Mouse (Mus musculus) embryonic facial prominence, embryonic 11.5 days (tissue): Measurements from ENCODE around the gene Cfap157. TPM values are rescaled to one million over a fixed set of nuclear protein-coding genes. Genes with fewer than 3 reads are reported as not detected.
A peak's percentile ranks its signal among the peaks of the same experiment; 100 is the strongest.

ENCODE experiments used
- ATAC-seq: fragments of 200-750 bp; cut with Nextera tagmentation; replicated peaks from 2 replicates; pipeline ENCODE4 v1.8.0; 2017; ENCODE audit warnings: low read depth; ENCODE audit not compliant: insufficient number of reproducible peaks, low FRiP score, low TSS enrichment
- DNase-seq: peaks from one replicate; pipeline ENCODE4 v3.0.0-alpha.2; 2015; ENCODE audit warnings: low spot score
- H3K27ac ChIP-seq: fragments of 300-500 bp; sonication (generic); replicated peaks from 2 replicates; pipeline ENCODE4 v1.5.1; 2014; ENCODE audit warnings: mild to moderate bottlenecking, low read depth, low read length, control low read depth
- H3K27me3 ChIP-seq: fragments of 300-500 bp; sonication (generic); 2 replicates; pipeline ENCODE4 v1.6.1; 2014; ENCODE audit warnings: mild to moderate bottlenecking, low read length, moderate library complexity, mixed read lengths; ENCODE audit not compliant: control insufficient read depth, insufficient read depth
- H3K36me3 ChIP-seq: fragments of 300-500 bp; sonication (generic); replicated peaks from 2 replicates; pipeline ENCODE4 v1.6.1; 2014; ENCODE audit warnings: low read depth, mild to moderate bottlenecking, low read length, moderate library complexity, mixed read lengths; ENCODE audit not compliant: control insufficient read depth, insufficient read depth
- H3K4me1 ChIP-seq: fragments of 300-500 bp; sonication (generic); 2 replicates; pipeline ENCODE4 v1.6.1; 2014; ENCODE audit warnings: low read length, mixed read lengths; ENCODE audit not compliant: control insufficient read depth, insufficient read depth
- H3K4me2 ChIP-seq: fragments of 300-500 bp; sonication (generic); 2 replicates; pipeline ENCODE4 v1.6.1; 2014; ENCODE audit warnings: low read depth, mild to moderate bottlenecking, control low read depth, low read length, moderate library complexity
- H3K4me3 ChIP-seq: fragments of 300-500 bp; sonication (generic); 2 replicates; pipeline ENCODE4 v1.5.1; 2014; ENCODE audit warnings: low read depth, low read length, control low read depth
- H3K9ac ChIP-seq: fragments of 300-500 bp; sonication (generic); replicated peaks from 2 replicates; pipeline ENCODE4 v1.6.1; 2014; ENCODE audit warnings: mild to moderate bottlenecking, control low read depth, low read length
- H3K9me3 ChIP-seq: fragments of 300-500 bp; sonication (generic); replicated peaks from 2 replicates; pipeline ENCODE4 v1.6.1; 2016; ENCODE audit warnings: mild to moderate bottlenecking, low read length, inconsistent platforms, mixed read lengths; ENCODE audit not compliant: control insufficient read depth
- WGBS: fragments of 180-500 bp; shearing (Covaris S2); extraction: QIAGEN DNeasy Blood & Tissue Kit; methylation state at CpG from one replicate; pipeline ENCODE4 v1.1.7; 2014; 5-methylcytosine and 5-hydroxymethylcytosine counted together
- polyA plus RNA-seq: library from polyadenylated mRNA; unstranded; fragments of >200 nt; fragmentation: Nextera tagmentation; extraction: Ambion mirVana; gene quantifications from 2 replicates; pipeline ENCODE4 v1.2.1, GENCODE M21; 2014

Cfap157 gene
- polyA plus RNA-seq, 1 experiment from 2014 or later = not detected

DNA sequence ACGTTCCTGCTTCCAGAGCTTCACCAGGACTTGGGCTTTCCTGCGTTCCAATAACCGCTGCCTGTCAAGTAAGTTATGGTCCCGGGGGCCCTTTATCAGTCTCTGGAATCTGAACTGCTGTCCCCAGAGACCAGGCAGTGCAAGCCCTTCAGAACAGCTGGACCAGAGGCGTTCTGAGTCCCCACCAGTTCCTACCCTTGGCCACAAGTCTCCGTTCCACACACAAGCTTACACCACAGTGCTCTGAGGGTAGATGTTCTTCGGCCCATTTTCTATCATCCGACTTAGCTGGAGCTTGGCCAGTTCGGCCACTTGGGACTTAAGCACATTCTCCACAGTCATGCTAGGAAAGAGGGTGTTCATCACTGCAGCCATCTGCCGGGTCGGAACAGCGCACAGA is 17.0 kb downstream of the Cfap157 start:
- Histone ChIP-seq H3K4me1 (no peaks in the 10 kb centered on the region), H3K9me3 (no peaks in the 10 kb centered on the region), H3K4me2 (no peak overlapping the region), H3K4me3 (no peak overlapping the region), H3K27ac (no peak overlapping the region), H3K27me3 (no peaks in the 10 kb centered on the region), H3K9ac (no peak overlapping the region), H3K36me3 (no peaks in the 10 kb centered on the region; the same call in 1 of the 2 replicates)
- WGBS = 73% methylated on average over 12 of the region's 12 CpGs
- ATAC-seq (no peak), DNase-seq (no peak)

DNA sequence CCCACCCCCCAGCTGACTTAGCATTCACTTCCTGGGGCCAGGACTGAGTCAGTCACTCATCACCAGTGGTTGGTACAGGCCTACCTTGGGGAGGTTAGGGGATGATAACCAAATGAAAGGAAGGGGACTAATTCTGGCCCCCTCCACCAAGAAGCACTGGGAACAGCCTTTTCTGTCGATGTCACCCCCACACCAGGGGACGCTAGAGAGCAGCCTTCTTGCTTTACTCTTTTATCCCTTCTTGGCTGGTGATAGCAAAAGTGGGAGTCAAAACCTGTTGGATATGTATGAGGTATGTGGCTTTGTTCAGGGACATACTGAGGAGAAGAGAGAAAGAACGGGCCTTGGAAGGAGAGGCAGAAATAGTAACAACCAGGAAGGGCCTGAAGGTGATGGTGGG is 20.9 kb downstream of the Cfap157 start:
- WGBS = 77% methylated on average over 3 of the region's 3 CpGs
- ATAC-seq = no peak

DNA sequence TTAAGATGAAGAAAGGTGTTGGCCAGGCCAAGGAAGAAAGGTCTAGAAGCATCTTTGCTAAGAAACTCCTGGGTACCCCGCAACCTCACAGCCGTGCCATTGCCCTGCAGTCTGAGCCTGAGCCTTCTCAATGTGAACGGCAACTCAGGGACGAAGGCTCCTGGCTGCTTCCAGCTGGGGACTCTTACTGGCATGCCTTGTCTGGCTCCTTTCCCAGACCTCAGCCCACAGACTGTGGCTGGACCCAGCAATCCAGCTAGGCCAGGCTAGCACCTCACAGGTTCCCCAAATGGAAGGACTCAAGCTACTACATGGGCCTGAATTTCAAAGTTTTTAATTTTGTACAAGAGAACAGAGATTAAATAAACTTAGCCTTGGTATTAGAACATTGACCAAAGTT is 22.4 kb downstream of the Cfap157 start:
- Histone ChIP-seq H3K4me2 (no peak overlapping the region), H3K4me1 (no peaks in the 10 kb centered on the region), H3K9ac (no peak overlapping the region), H3K4me3 (no peak overlapping the region), H3K36me3 (peaks cover 3% of the 10 kb centered on the region), H3K9me3 (no peaks in the 10 kb centered on the region), H3K27me3 (no peaks in the 10 kb centered on the region), H3K27ac (no peak overlapping the region)
- DNase-seq = no peak
- 95% methylated on average over 4 of the region's 4 CpGs for WGBS
- no peak for ATAC-seq

More for the DNA sequence above, 20.9 kb downstream of the Cfap157 start:
- no peaks in the 10 kb centered on the region for H3K4me1 ChIP-seq
- no peaks in the 10 kb centered on the region for H3K27me3 ChIP-seq
- DNase-seq = no peak
- peaks cover 3% of the 10 kb centered on the region for H3K36me3 ChIP-seq
- H3K4me2 ChIP-seq = no peak overlapping the region
- H3K4me3 ChIP-seq = no peak overlapping the region
- H3K9me3 ChIP-seq = no peaks in the 10 kb centered on the region
- no peak overlapping the region for H3K27ac ChIP-seq
- no peak overlapping the region for H3K9ac ChIP-seq

DNA sequence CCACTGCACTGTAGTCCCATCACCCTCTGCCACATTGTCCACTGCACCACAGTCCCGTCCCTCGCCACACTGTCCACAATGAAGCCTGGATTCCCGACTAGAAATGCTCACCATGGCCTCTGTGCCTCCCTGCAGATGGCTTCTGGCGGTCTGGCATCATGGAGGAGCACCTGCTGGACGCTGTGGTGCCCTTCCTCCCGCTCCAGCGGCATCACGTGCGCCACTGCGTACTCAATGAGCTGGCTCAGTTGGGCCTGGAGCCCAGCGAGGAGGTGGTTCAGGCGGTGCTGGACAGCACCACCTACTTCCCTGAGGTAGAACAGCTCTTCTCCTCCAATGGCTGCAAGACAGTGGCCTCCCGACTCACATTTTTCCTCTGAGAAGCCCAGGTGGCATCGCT is 22.9 kb downstream of the Cfap157 start:
- no peak for ATAC-seq
- peaks cover 3% of the 10 kb centered on the region for H3K36me3 ChIP-seq
- WGBS = 89% methylated on average over 14 of the region's 14 CpGs
- H3K4me1 ChIP-seq = no peaks in the 10 kb centered on the region
- no peak overlapping the region for H3K4me2 ChIP-seq
- H3K4me3 ChIP-seq = no peak overlapping the region
- no peak overlapping the region for H3K27ac ChIP-seq
- H3K9ac ChIP-seq = no peak overlapping the region
- DNase-seq = no peak
- H3K27me3 ChIP-seq = no peaks in the 10 kb centered on the region
- H3K9me3 ChIP-seq = no peaks in the 10 kb centered on the region

DNA sequence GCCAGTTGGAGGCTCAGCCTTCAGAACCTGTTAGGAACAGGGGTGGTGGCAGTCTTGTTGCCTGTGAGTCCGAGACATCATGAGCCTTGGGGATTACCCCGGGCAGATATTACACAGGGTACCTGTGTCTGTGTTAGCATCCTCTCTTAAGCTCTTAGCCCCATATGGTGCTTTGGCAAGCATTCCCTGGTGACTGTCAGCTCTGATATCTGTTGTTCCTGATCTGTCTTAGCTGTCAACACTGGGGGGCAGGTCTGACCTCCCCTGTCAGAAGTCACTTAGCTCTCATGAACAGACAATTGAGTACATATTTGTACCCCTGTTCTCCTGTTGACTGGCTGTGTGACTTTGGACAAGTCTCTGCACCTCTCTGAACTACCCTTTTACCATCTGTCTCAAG is 25.2 kb downstream of the Cfap157 start:
- peaks cover 3% of the 10 kb centered on the region for H3K36me3 ChIP-seq
- no peaks in the 10 kb centered on the region for H3K4me1 ChIP-seq
- no peak for ATAC-seq
- DNase-seq = no peak
- no peaks in the 10 kb centered on the region for H3K9me3 ChIP-seq
- H3K9ac ChIP-seq = no peak overlapping the region
- H3K27me3 ChIP-seq = no peaks in the 10 kb centered on the region
- no peak overlapping the region for H3K4me2 ChIP-seq
- 92% methylated on average over 2 of the region's 2 CpGs for WGBS
- H3K27ac ChIP-seq = no peak overlapping the region; the same call in 1 of the 2 replicates
- H3K4me3 ChIP-seq = no peak overlapping the region

DNA sequence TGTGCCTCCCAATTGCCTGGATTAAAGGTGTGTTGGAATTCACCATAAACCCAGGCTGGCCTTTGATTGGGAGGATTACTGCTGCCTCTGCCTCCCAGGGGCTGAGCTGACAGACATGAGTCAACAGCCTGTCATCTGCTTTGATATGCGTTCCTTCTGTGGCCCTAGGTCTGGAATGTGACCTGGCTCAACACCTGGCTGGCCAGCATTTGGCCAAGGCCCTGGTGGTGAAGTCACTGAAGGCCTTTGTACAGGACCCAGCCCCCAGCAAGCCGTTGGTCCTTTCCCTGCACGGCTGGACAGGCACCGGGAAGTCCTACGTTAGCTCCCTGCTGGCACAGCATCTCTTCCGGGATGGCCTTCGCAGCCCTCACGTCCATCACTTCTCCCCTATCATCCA is 25.7 kb downstream of the Cfap157 start:
- H3K27ac ChIP-seq = no peak overlapping the region; the same call in 1 of the 2 replicates
- WGBS = 76% methylated on average over 8 of the region's 8 CpGs
- no peak for ATAC-seq
- peaks cover 3% of the 10 kb centered on the region for H3K36me3 ChIP-seq
- no peaks in the 10 kb centered on the region for H3K4me1 ChIP-seq
- H3K4me2 ChIP-seq = no peak overlapping the region
- no peaks in the 10 kb centered on the region for H3K9me3 ChIP-seq
- H3K27me3 ChIP-seq = no peaks in the 10 kb centered on the region
- H3K9ac ChIP-seq = no peak overlapping the region
- no peak for DNase-seq
- H3K4me3 ChIP-seq = no peak overlapping the region

DNA sequence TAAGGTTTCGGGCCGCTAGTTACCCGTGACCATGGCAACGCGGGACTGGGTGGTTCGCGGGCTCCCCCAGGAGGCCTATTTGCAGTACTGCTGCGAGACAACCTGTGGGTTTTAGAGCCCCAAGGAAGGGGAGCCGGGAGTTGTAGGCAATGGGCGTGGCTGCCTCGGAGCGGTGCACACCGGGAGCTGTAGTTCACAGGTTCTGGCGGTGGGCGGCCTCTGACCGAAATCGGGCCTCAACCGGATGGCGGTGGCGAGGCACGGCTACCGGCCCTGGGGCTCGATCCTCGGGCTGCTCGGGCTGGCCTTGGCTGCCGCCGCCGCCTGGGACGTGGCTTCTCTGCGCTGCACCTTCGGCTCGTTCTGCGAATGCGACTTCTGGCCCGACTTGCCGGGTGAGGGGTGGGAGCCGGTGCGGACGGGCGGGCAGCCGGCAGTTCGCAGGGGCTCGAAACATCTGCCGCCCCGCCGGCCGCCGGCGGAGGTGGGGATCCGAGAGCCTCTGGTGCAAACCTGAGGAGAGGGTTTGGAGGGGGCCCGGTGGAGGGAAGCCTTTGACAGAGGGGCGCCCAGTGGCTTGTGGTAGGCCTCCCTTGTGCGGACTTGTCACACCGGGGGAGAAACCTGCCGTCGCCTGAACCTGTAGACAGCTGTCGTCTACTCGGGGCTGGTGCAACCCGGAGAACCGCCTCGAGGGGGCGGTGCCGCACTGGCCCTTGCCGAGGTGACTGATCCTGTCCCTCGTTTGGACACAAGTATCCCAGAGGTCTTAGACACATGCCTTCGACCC is 27.0 kb downstream of the Cfap157 start, which contains the start of gene Tor2a:
Gene Tor2a, plus strand, starts transcription at position 179 of the 790 bp plus-strand sequence.
- ATAC-seq (peak; percentile 72), DNase-seq (peak; percentile 99)
- H3K4me1 ChIP-seq = no peaks in the 10 kb centered on the region
- H3K9me3 ChIP-seq = no peaks in the 10 kb centered on the region
- H3K36me3 ChIP-seq = peaks cover 6% of the 10 kb centered on the region
- H3K27ac ChIP-seq = peak within 1 kb of the TSS; percentile 79
- no peaks in the 10 kb centered on the region for H3K27me3 ChIP-seq
- H3K9ac ChIP-seq = peak within 1 kb of the TSS; percentile 82
- WGBS = under 1% methylated on average over 66 of the region's 66 CpGs
- peak within 1 kb of the TSS; percentile 62 for H3K4me3 ChIP-seq
- peak within 1 kb of the TSS; percentile 56 for H3K4me2 ChIP-seq

DNA sequence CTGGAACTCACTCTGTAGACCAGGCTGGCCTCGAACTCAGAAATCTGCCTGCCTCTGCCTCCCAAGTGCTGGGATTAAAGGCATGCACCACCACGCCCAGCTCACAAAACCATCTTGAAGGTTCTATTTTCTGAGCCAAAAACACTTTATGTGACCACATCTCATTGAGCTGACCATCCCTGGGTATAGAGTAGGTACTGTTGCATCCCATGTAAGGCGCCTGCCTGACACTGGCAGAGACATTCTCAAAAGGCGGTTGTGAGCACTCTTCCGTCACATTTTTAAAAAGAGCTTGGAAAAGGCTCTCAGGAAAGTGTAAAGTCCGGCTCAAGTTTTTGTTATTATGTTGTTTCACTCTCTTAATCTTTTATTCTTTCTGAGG is 27.6 kb downstream of the Cfap157 start:
- no peak overlapping the region for H3K9ac ChIP-seq
- no peaks in the 10 kb centered on the region for H3K27me3 ChIP-seq
- 23% methylated on average over 5 of the region's 6 CpGs for whole genome bisulfite sequencing
- H3K9me3 ChIP-seq = no peaks in the 10 kb centered on the region
- ATAC-seq (no peak), DNase-seq (no peak)
- H3K27ac ChIP-seq = no peak overlapping the region
- H3K4me3 ChIP-seq = no peak overlapping the region; the same call in 1 of the 2 replicates
- no peaks in the 10 kb centered on the region; the same call in 1 of the 2 replicates for H3K4me1 ChIP-seq
- H3K4me2 ChIP-seq = no peak overlapping the region
- peaks cover 6% of the 10 kb centered on the region for H3K36me3 ChIP-seq
